Mouse (Mus musculus) embryonic facial prominence, embryonic 15.5 days (tissue): Measurements from ENCODE around the gene Tmod1. TPM values are rescaled to one million over a fixed set of nuclear protein-coding genes. Genes with fewer than 3 reads are reported as not detected.

Experiments
- ATAC-seq: fragments of 200-750 bp; cut with Nextera tagmentation; 2 replicates; pipeline ENCODE4 v1.8.0; 2017; ENCODE audit warnings: low read depth, moderate TSS enrichment; ENCODE audit not compliant: insufficient number of reproducible peaks, low FRiP score, low TSS enrichment
- H3K27ac ChIP-seq: fragments of 300-500 bp; sonication (generic); replicated peaks from 2 replicates; pipeline ENCODE4 v1.5.1; 2015; ENCODE audit warnings: mild to moderate bottlenecking, inconsistent platforms
- H3K27me3 ChIP-seq: fragments of 300-500 bp; sonication (generic); 2 replicates; pipeline ENCODE4 v1.6.1; 2015; ENCODE audit warnings: inconsistent platforms
- H3K36me3 ChIP-seq: fragments of 300-500 bp; sonication (generic); 2 replicates; pipeline ENCODE4 v1.6.1; 2015; ENCODE audit warnings: mild to moderate bottlenecking, inconsistent platforms
- H3K4me1 ChIP-seq: fragments of 300-500 bp; sonication (generic); 2 replicates; pipeline ENCODE4 v1.6.1; 2015; ENCODE audit warnings: inconsistent platforms
- H3K4me2 ChIP-seq: fragments of 300-500 bp; sonication (generic); replicated peaks from 2 replicates; pipeline ENCODE4 v1.6.1; 2015; ENCODE audit warnings: mild to moderate bottlenecking, inconsistent platforms
- H3K4me3 ChIP-seq: fragments of 300-500 bp; sonication (generic); replicated peaks from 2 replicates; pipeline ENCODE4 v1.5.1; 2015; ENCODE audit warnings: mild to moderate bottlenecking, inconsistent platforms
- H3K9ac ChIP-seq: fragments of 300-500 bp; sonication (generic); 2 replicates; pipeline ENCODE4 v1.6.1; 2015; ENCODE audit warnings: inconsistent platforms
- H3K9me3 ChIP-seq: fragments of 300-500 bp; sonication (generic); replicated peaks from 2 replicates; pipeline ENCODE4 v1.6.1; 2016; ENCODE audit warnings: inconsistent platforms
- WGBS: fragments of 180-500 bp; shearing (Covaris S2); methylation state at CpG from one replicate; pipeline ENCODE4 v1.1.7; 2015; 5-methylcytosine and 5-hydroxymethylcytosine counted together
- polyA plus RNA-seq: library from polyadenylated mRNA; unstranded; fragments of >200 nt; fragmentation: Nextera tagmentation; extraction: Ambion mirVana; gene quantifications from 2 replicates; pipeline ENCODE4 v1.2.1, GENCODE M21; 2015

The Tmod1 gene
- polyA plus RNA-seq, 1 experiment from 2014 or later = 13.4 TPM

DNA sequence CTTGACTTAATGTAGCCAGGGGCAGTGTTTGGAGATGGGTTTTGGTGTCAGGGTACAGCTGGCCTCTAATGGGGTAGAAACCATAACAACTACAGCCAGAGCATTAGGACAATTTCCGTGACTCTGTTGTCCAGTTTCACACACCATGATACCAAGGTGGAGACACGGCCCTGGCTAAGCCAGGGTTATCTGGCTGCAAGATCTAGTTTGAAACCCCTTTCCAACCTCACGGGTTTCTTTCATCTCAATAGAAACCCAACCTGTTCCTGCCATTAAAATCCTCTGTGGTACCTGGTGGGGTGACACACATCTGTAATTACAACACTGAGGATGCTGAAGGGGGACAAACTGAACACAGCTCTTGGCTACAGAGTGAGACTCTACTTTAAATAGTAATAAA is 36.9 kb downstream of the Tmod1 start:
- H3K27me3 ChIP-seq = no peaks in the 10 kb centered on the region
- H3K4me1 ChIP-seq = no peaks in the 10 kb centered on the region
- no peaks in the 10 kb centered on the region for H3K36me3 ChIP-seq
- H3K4me2 ChIP-seq = no peak overlapping the region
- H3K27ac ChIP-seq = no peak overlapping the region
- H3K9me3 ChIP-seq = no peaks in the 10 kb centered on the region
- WGBS = 76% methylated on average over 3 of the region's 3 CpGs
- no peak overlapping the region for H3K9ac ChIP-seq
- no peak for ATAC-seq
- H3K4me3 ChIP-seq = no peak overlapping the region

GRCm38 (mm10) chr4:46076892-46077291 is 38.2 kb downstream of the Tmod1 start:
- ATAC-seq = no peak; the same call in 1 of the 2 replicates
- Histone ChIP-seq H3K9ac (no peak overlapping the region), H3K4me1 (no peaks in the 10 kb centered on the region), H3K36me3 (no peaks in the 10 kb centered on the region), H3K27me3 (no peaks in the 10 kb centered on the region), H3K27ac (no peak overlapping the region), H3K4me3 (no peak overlapping the region), H3K9me3 (no peaks in the 10 kb centered on the region), H3K4me2 (no peak overlapping the region)
- WGBS = 52% methylated on average over 2 of the region's 2 CpGs

GRCm38 (mm10) chr4:46080261-46080660 is 41.5 kb downstream of the Tmod1 start:
- no peaks in the 10 kb centered on the region for H3K27me3 ChIP-seq
- no peak overlapping the region for H3K27ac ChIP-seq
- no peak for ATAC-seq
- H3K4me3 ChIP-seq = no peak overlapping the region
- no peak overlapping the region for H3K9ac ChIP-seq
- H3K4me2 ChIP-seq = no peak overlapping the region
- peaks cover 8% of the 10 kb centered on the region for H3K4me1 ChIP-seq
- no peaks in the 10 kb centered on the region for H3K36me3 ChIP-seq
- H3K9me3 ChIP-seq = no peaks in the 10 kb centered on the region
- 84% methylated on average over 4 of the region's 4 CpGs for WGBS

- WGBS = 56% methylated on average over 11 of the region's 11 CpGs
- H3K27me3 ChIP-seq = no peaks in the 10 kb centered on the region
- no peaks in the 10 kb centered on the region for H3K9me3 ChIP-seq
- no peak overlapping the region for H3K9ac ChIP-seq
- H3K4me2 ChIP-seq = no peak overlapping the region
- H3K4me1 ChIP-seq = peaks cover 14% of the 10 kb centered on the region
- H3K27ac ChIP-seq = no peak overlapping the region
- ATAC-seq = no peak
- no peaks in the 10 kb centered on the region for H3K36me3 ChIP-seq
- no peak overlapping the region for H3K4me3 ChIP-seq
Measured at GRCm38 (mm10) chr4:46082555-46082954, 43.8 kb downstream of the Tmod1 start.

- ATAC-seq = no peak
- Histone ChIP-seq H3K4me3 (no peak overlapping the region), H3K36me3 (no peaks in the 10 kb centered on the region), H3K27me3 (no peaks in the 10 kb centered on the region), H3K27ac (no peak overlapping the region; the same call in 1 of the 2 replicates), H3K9me3 (no peaks in the 10 kb centered on the region), H3K4me1 (peaks cover 17% of the 10 kb centered on the region), H3K9ac (no peak overlapping the region), H3K4me2 (no peak overlapping the region)
- 65% methylated on average over 9 of the region's 9 CpGs for WGBS
Measured at GRCm38 (mm10) chr4:46084416-46085172, 45.9 kb downstream of the Tmod1 start.

DNA sequence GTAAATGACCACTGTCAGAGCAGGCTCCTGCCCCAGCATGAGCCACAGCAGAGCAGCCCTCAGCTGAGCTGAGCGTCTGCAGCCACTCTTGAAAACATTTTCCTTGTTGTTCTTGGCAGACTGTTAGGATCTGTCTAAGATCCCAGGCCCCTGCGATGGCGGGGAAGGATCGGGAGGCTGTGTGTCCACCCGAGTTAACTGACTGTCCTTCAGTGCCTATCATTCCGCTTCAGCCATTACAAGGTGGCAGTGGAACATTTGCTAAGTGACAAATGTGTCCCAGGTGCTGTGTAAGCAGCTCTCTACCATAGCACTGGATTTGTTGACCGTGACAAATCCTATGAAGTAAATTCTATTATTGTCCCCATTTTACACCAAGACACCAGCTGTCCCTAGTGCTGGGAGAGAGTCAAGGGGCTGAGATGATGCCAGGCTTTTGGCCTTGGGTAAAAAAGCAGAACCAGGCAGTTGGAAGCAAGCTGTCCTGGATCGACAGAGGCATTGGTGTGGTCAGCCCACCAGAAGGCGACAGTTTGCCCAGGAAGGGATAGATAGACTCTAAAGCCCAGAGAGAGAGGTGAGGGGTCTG is 46.6 kb downstream of the Tmod1 start:
- no peak overlapping the region for H3K4me3 ChIP-seq
- H3K9ac ChIP-seq = no peak overlapping the region
- peak overlapping the region; percentile 44; the same call in 1 of the 2 replicates for H3K27ac ChIP-seq
- peaks cover 17% of the 10 kb centered on the region for H3K4me1 ChIP-seq
- no peaks in the 10 kb centered on the region for H3K36me3 ChIP-seq
- WGBS = 55% methylated on average over 9 of the region's 9 CpGs
- H3K27me3 ChIP-seq = no peaks in the 10 kb centered on the region
- H3K9me3 ChIP-seq = no peaks in the 10 kb centered on the region
- no peak for ATAC-seq
- H3K4me2 ChIP-seq = no peak overlapping the region

DNA sequence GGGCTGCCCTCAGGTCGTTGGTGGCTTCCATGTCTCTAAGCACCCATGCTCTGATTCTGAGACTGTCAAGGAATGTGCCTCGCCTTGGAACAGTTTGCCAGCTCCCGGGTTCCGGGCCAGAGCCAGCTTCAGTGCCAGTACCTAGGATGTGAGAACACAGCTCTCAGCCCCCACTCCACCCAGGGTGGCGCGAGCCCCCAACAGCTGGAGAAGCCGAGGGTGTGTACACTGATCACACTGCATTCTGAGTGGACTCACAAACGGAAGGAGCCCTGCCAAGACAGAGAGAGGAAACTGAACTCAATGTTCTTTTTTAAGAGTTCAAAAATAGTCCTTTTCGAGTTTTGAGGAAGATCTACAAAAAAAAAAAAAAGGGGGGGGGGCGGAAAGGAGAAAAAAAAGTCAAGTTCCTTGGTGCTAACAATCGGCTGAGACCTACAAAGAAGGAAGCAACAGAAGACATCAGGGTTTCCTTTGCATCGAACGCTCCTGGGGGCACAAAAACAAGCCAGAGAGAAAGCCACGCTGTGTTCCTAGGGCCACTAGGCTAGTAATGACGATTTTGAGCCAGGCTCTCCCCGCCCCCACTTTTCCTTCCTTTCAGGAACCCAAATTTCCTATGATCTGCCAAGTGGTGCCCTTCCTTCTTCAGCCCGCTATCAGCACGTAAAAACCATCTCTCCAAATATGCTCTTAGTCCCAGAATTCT is 48.1 kb downstream of the Tmod1 start:
- Histone ChIP-seq H3K4me2 (no peak overlapping the region), H3K9me3 (no peaks in the 10 kb centered on the region), H3K4me3 (no peak overlapping the region), H3K36me3 (no peaks in the 10 kb centered on the region), H3K27ac (no peak overlapping the region), H3K9ac (no peak overlapping the region), H3K27me3 (no peaks in the 10 kb centered on the region), H3K4me1 (peaks cover 21% of the 10 kb centered on the region)
- WGBS = 73% methylated on average over 18 of the region's 18 CpGs
- ATAC-seq = no peak

GRCm38 (mm10) chr4:46087427-46087771 is 48.7 kb downstream of the Tmod1 start:
- Histone ChIP-seq H3K4me3 (no peak overlapping the region), H3K9ac (no peak overlapping the region), H3K4me1 (peaks cover 21% of the 10 kb centered on the region), H3K4me2 (no peak overlapping the region), H3K9me3 (no peaks in the 10 kb centered on the region), H3K36me3 (no peaks in the 10 kb centered on the region), H3K27me3 (no peaks in the 10 kb centered on the region), H3K27ac (no peak overlapping the region)
- 70% methylated on average over 7 of the region's 7 CpGs for WGBS
- no peak for ATAC-seq

DNA sequence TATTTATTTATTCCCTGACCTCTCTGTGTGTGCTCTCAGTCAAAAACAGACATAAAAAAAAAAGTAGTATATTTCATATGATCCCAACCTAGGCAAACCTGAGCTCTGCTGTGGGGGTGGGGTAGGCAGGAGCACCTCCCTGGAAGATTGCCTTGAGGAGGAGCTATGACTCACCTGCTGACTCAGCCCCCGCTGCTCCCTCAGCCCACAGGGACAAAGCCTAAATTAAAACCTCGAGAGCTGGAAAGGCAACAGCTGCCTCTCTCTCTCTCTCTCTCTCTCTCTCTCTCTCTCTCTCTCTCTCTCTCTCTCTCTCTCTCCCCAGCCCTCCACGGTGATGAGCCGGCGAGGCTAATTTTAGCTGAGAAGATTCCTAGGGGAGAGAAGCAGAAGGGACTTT is 49.1 kb downstream of the Tmod1 start:
- WGBS = 12% methylated on average over 5 of the region's 5 CpGs
- Histone ChIP-seq H3K27me3 (no peaks in the 10 kb centered on the region), H3K36me3 (no peaks in the 10 kb centered on the region), H3K4me1 (peaks cover 25% of the 10 kb centered on the region), H3K9ac (no peak overlapping the region), H3K4me3 (no peak overlapping the region), H3K9me3 (no peaks in the 10 kb centered on the region), H3K27ac (no peak overlapping the region), H3K4me2 (no peak overlapping the region)
- ATAC-seq = peak; percentile 34; the same call in 1 of the 2 replicates

GRCm38 (mm10) chr4:46089524-46090125 is 50.9 kb downstream of the Tmod1 start:
- H3K4me3 ChIP-seq = no peak overlapping the region
- H3K4me2 ChIP-seq = no peak overlapping the region
- no peaks in the 10 kb centered on the region for H3K36me3 ChIP-seq
- no peak overlapping the region for H3K9ac ChIP-seq
- no peaks in the 10 kb centered on the region for H3K27me3 ChIP-seq
- peaks cover 17% of the 10 kb centered on the region for H3K4me1 ChIP-seq
- no peak for ATAC-seq
- 87% methylated on average over 14 of the region's 14 CpGs for WGBS
- no peak overlapping the region for H3K27ac ChIP-seq
- H3K9me3 ChIP-seq = no peaks in the 10 kb centered on the region

- Histone ChIP-seq H3K9ac (no peak overlapping the region), H3K4me3 (no peak overlapping the region), H3K4me2 (no peak overlapping the region), H3K27me3 (no peaks in the 10 kb centered on the region), H3K4me1 (peaks cover 18% of the 10 kb centered on the region; the same call in 1 of the 2 replicates), H3K9me3 (no peaks in the 10 kb centered on the region), H3K36me3 (no peaks in the 10 kb centered on the region), H3K27ac (no peak overlapping the region)
- no peak for ATAC-seq
- 73% methylated on average over 5 of the region's 5 CpGs for WGBS
Measured at GRCm38 (mm10) chr4:46092429-46093076, 53.8 kb downstream of the Tmod1 start.
